Mouse (Mus musculus) CH12.LX (cell line): Measurements from ENCODE around the gene Rab5if. TPM values are rescaled to one million over a fixed set of nuclear protein-coding genes. Genes with fewer than 3 reads are reported as not detected.
A peak's percentile ranks its signal among the peaks of the same experiment; 100 is the strongest.

Experiments
- DNase-seq: peaks from one replicate; pipeline ENCODE4 v3.0.0-alpha.2; 2013; ENCODE audit errors: extremely low read depth
- H3K27ac ChIP-seq: 2 replicates; pipeline ENCODE4 v1.5.1; 2012; ENCODE audit warnings: low read depth, mild to moderate bottlenecking, control low read depth, moderate library complexity; ENCODE audit not compliant: insufficient read depth
- H3K27me3 ChIP-seq: replicated peaks from 2 replicates; pipeline ENCODE3; 2012; ENCODE audit warnings: inconsistent platforms
- H3K36me3 ChIP-seq, 2 experiments: replicated peaks in 1 of 2; 2 replicates each; pipeline versions ENCODE3 to v1.6.1; 2012; ENCODE audit warnings: inconsistent platforms in 1 of 2, low read length in 1 of 2, mild to moderate bottlenecking in 1 of 2, mixed read lengths in 1 of 2, moderate library complexity in 1 of 2; ENCODE audit not compliant: control insufficient read depth in 1 of 2, insufficient read depth in 1 of 2
- H3K4me1 ChIP-seq, 2 experiments: 2 replicates each; pipeline ENCODE4 v1.6.1; 2012; ENCODE audit warnings: inconsistent platforms in 1 of 2, moderate library complexity in 1 of 2; ENCODE audit not compliant: insufficient read depth in 2 of 2, control insufficient read depth in 1 of 2
- H3K4me2 ChIP-seq: 2 replicates; pipeline ENCODE4 v1.6.1; 2012; ENCODE audit warnings: low read depth, mild to moderate bottlenecking, control low read depth; ENCODE audit not compliant: poor library complexity, insufficient read depth, severe bottlenecking
- H3K4me3 ChIP-seq, 3 experiments: fragments of 150-350 bp in 1 of 3; sonication (generic) in 1 of 3; replicated peaks in 1 of 3; 2 replicates each; pipeline versions ENCODE3 to v1.5.1; 2011 to 2012; ENCODE audit warnings: low read depth in 2 of 3, low read length in 2 of 3, mild to moderate bottlenecking in 2 of 3, moderate library complexity in 2 of 3, control low read depth in 1 of 3, improper control_type of control experiment in 1 of 3, inconsistent platforms in 1 of 3, mixed read lengths in 1 of 3; ENCODE audit not compliant: poor library complexity in 1 of 3
- H3K79me2 ChIP-seq: replicated peaks from 2 replicates; pipeline ENCODE4 v1.6.1; 2012; ENCODE audit warnings: mild to moderate bottlenecking, moderate library complexity; ENCODE audit not compliant: control insufficient read depth, poor library complexity, insufficient read depth, severe bottlenecking; ENCODE audit errors: extremely low read depth
- H3K9ac ChIP-seq: 2 replicates; pipeline ENCODE4 v1.6.1; 2012; ENCODE audit warnings: low read depth, mild to moderate bottlenecking, control low read depth, moderate library complexity; ENCODE audit not compliant: insufficient read depth
- H3K9me3 ChIP-seq: replicated peaks from 2 replicates; pipeline ENCODE3; 2012; ENCODE audit warnings: low read length, inconsistent platforms, mixed read lengths
- CHD2 ChIP-seq: IDR thresholded peaks from 2 replicates; pipeline ENCODE4 v1.6.1; 2011; ENCODE audit warnings: low read length, improper control_type of control experiment
- E2F4 ChIP-seq: IDR thresholded peaks from 2 replicates; pipeline ENCODE4 v1.6.1; 2011; ENCODE audit warnings: low read depth, low read length, improper control_type of control experiment; ENCODE audit not compliant: insufficient replicate concordance
- ELF1 ChIP-seq: IDR thresholded peaks from 2 replicates; pipeline ENCODE4 v1.6.1; 2014; ENCODE audit warnings: low read depth, mild to moderate bottlenecking, inconsistent platforms, low read length, improper control_type of control experiment
- ETS1 ChIP-seq: conservative IDR thresholded peaks from 2 replicates; pipeline ENCODE4 v1.6.1; 2012; ENCODE audit warnings: low read depth, mild to moderate bottlenecking, inconsistent platforms, low read length, improper control_type of control experiment, moderate library complexity
- GABPA ChIP-seq: IDR thresholded peaks from 2 replicates; pipeline ENCODE4 v1.6.1; 2012; ENCODE audit warnings: low read depth, low read length, improper control_type of control experiment, inconsistent platforms; ENCODE audit not compliant: insufficient replicate concordance
- IRF4 ChIP-seq: IDR thresholded peaks from 2 replicates; pipeline ENCODE4 v1.6.1; 2014; ENCODE audit warnings: low read depth, mild to moderate bottlenecking, inconsistent platforms, low read length, improper control_type of control experiment
- MAX ChIP-seq: IDR thresholded peaks from 2 replicates; pipeline ENCODE4 v1.6.1; 2011; ENCODE audit warnings: low read length, improper control_type of control experiment
- MAZ ChIP-seq: IDR thresholded peaks from 2 replicates; pipeline ENCODE4 v1.6.1; 2012; ENCODE audit warnings: low read depth, mild to moderate bottlenecking, inconsistent platforms, low read length, improper control_type of control experiment, moderate library complexity
- MEF2A ChIP-seq: IDR thresholded peaks from 2 replicates; pipeline ENCODE4 v1.6.1; 2014; ENCODE audit warnings: low read depth, mild to moderate bottlenecking, inconsistent platforms, low read length, improper control_type of control experiment, borderline replicate concordance
- MXI1 ChIP-seq: IDR thresholded peaks from 2 replicates; pipeline ENCODE4 v1.6.1; 2011; ENCODE audit warnings: mild to moderate bottlenecking, low read depth, low read length, improper control_type of control experiment
- NELFE ChIP-seq: IDR thresholded peaks from 2 replicates; pipeline ENCODE4 v1.6.1; 2011; ENCODE audit warnings: low read depth, low read length, improper control_type of control experiment
- POLR2A ChIP-seq: IDR thresholded peaks from 2 replicates; pipeline ENCODE4 v1.6.1; 2011; ENCODE audit warnings: low read depth, mild to moderate bottlenecking, improper control_type of control experiment, low read length
- POLR2AphosphoS2 ChIP-seq: IDR thresholded peaks from 2 replicates; pipeline ENCODE4 v1.6.1; 2011; ENCODE audit warnings: low read depth, low read length, improper control_type of control experiment
- SIN3A ChIP-seq: IDR thresholded peaks from 2 replicates; pipeline ENCODE4 v1.6.1; 2012; ENCODE audit warnings: low read length, improper control_type of control experiment, inconsistent platforms
- SMC3 ChIP-seq: IDR thresholded peaks from 2 replicates; pipeline ENCODE4 v1.6.1; 2011; ENCODE audit warnings: low read depth, low read length, improper control_type of control experiment
- TBP ChIP-seq: conservative IDR thresholded peaks from 2 replicates; pipeline ENCODE4 v1.6.1; 2011; ENCODE audit warnings: low read depth, low read length, improper control_type of control experiment
- TCF12 ChIP-seq: IDR thresholded peaks from 2 replicates; pipeline ENCODE4 v1.6.1; 2014; ENCODE audit warnings: low read depth, mild to moderate bottlenecking, inconsistent platforms, low read length, improper control_type of control experiment
- USF2 ChIP-seq: conservative IDR thresholded peaks from 2 replicates; pipeline ENCODE4 v1.6.1; 2011; ENCODE audit warnings: low read depth, low read length, improper control_type of control experiment
- ZKSCAN1 ChIP-seq: IDR thresholded peaks from 2 replicates; pipeline ENCODE4 v1.6.1; 2012; ENCODE audit warnings: low read depth, inconsistent platforms, low read length, improper control_type of control experiment, borderline replicate concordance
- ZMIZ1 ChIP-seq: IDR thresholded peaks from 2 replicates; pipeline ENCODE4 v1.6.1; 2012; ENCODE audit warnings: low read depth, mild to moderate bottlenecking, inconsistent platforms, low read length, improper control_type of control experiment
- ZNF384 ChIP-seq: IDR thresholded peaks from 2 replicates; pipeline ENCODE4 v1.6.1; 2012; ENCODE audit warnings: low read depth, low read length, improper control_type of control experiment, inconsistent platforms
- dilution Hi-C: fragments of 300-500 bp; cut with MboI; formaldehyde crosslinking; loops from 2 replicates; pipeline ENCODE4 v1.14.3; 2020; ENCODE audit warnings: low sequenced_read_pairs; ENCODE audit not compliant: extremely low pct_unique_long_range_greater_than_20kb, extremely low pct_ligation_motif_present
- in situ Hi-C: fragments of 300-500 bp; cut with MboI; formaldehyde crosslinking; loops from 3 replicates; pipeline ENCODE4 v1.14.3; 2019; ENCODE audit warnings: low sequenced_read_pairs, low pct_ligation_motif_present, low pct_unique_long_range_greater_than_20kb, mixed read lengths
- polyA plus RNA-seq: library from polyadenylated mRNA; unstranded; fragments of >175 nt; gene quantifications from 2 replicates; pipeline ENCODE4 v1.2.1, GENCODE M21; 2012; ENCODE audit warnings: low read depth; ENCODE audit not compliant: insufficient read length
- total RNA-seq, 2 experiments: library from RNA; depleted of rRNA; stranded (reverse); fragments of 300-350 nt in 1 of 2; fragments of >200 nt in 1 of 2; gene quantifications; 2 replicates each; pipeline ENCODE4 v1.2.3; 2012 to 2014

The Rab5if gene
- total and polyA plus RNA-seq, 3 experiments = 111 to 205 (median 186) TPM

DNA sequence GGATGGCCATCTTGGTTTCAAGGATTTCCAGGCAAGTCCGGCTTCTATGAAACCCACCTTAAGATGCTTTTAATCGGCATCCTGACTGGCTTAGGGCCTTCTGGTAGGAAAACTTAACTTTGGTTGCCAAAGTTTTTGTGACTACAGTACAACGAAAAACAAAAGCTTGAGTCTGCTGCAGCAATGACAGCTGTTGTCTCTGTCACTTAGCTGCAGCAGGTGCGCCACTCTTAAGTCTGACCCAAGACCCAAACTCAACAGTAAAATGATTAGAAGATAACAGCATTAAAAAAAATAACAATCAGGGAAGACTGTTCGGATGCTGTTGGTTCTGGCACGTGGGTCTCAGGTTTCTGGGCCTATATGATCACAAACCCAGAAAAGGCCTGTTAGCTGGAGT, 24.1 kb upstream of the Rab5if start:
- TF ChIP-seq SIN3A = no peak
- no peak for TF ChIP-seq USF2
- TF ChIP-seq ZNF384 = no peak
- Histone ChIP-seq H3K9me3 (no peaks in the 10 kb centered on the region), H3K79me2 (peaks cover 18% of the 10 kb centered on the region; the same call in 1 of the 2 replicates), H3K4me2 (no peak overlapping the region), H3K4me3 (no peak overlapping the region), H3K36me3 (peaks cover 0 to 19% of the 10 kb centered on the region in 2 experiments), H3K4me1 (peaks cover 4 to 31% of the 10 kb centered on the region in 2 experiments), H3K27me3 (no peaks in the 10 kb centered on the region), H3K9ac (no peak overlapping the region), H3K27ac (no peak overlapping the region)
- DNase-seq = no peak
- dilution Hi-C loops (no loop called here), in situ Hi-C loops (no loop called here)

- DNase-seq = peak; percentile 78
Observed at GRCm38 (mm10) chr2:156839319-156840191, 23.4 kb upstream of the Rab5if start, which contains the start of gene Tgif2. Tgif2 (plus strand) TSS chr2:156840007.

More at GRCm38 (mm10) chr2:156839319-156840191, 23.4 kb upstream of the Rab5if start, which contains the start of gene Tgif2:
- no peak for TF ChIP-seq GABPA
- TF ChIP-seq POLR2AphosphoS2 = no peak
- no peak for TF ChIP-seq TBP
- peak; percentile 76; the same call in 1 of the 2 replicates for TF ChIP-seq MXI1
- no peak for TF ChIP-seq NELFE
- TF ChIP-seq ZMIZ1 = no peak
- peak; percentile 76 for TF ChIP-seq CHD2
- no peak for TF ChIP-seq ETS1
- TF ChIP-seq ZKSCAN1 = peak; percentile 95
- 0 out of 2 replicates have a peak, but pooled peaks have one; percentile 39 for TF ChIP-seq MEF2A
- no peak for TF ChIP-seq E2F4
- 0 out of 2 replicates have a peak, but pooled peaks have one; percentile 10 for TF ChIP-seq IRF4
- no peak for TF ChIP-seq USF2
- TF ChIP-seq POLR2A = peak; percentile 49; the same call in 1 of the 2 replicates
- TF ChIP-seq SMC3 = no peak
- TF ChIP-seq TCF12 = peak; percentile 36
- TF ChIP-seq MAZ = 0 out of 2 replicates have a peak, but pooled peaks have one; percentile 48
- TF ChIP-seq MAX = no peak
- peak; percentile 49 for TF ChIP-seq ELF1
- TF ChIP-seq, all 38 proteins: peak for 9
- Histone ChIP-seq H3K27ac (no peak within 1 kb of the TSS), H3K9me3 (no peaks in the 10 kb centered on the region), H3K4me3 (peak within 1 kb of the TSS; percentile 61 to 80 (median 79)), H3K9ac (peak within 1 kb of the TSS; percentile 65), H3K4me2 (peak within 1 kb of the TSS; percentile 55), H3K79me2 (peaks cover 18% of the 10 kb centered on the region; the same call in 1 of the 2 replicates), H3K36me3 (peaks cover 0 to 21% of the 10 kb centered on the region in 2 experiments), H3K4me1 (peaks cover 4 to 37% of the 10 kb centered on the region in 2 experiments), H3K27me3 (no peaks in the 10 kb centered on the region)
- in situ Hi-C loops (no loop called here), dilution Hi-C loops (no loop called here)
